16 mouse cellular contexts compared by ENCODE assay signal in the genomic region with DNA sequence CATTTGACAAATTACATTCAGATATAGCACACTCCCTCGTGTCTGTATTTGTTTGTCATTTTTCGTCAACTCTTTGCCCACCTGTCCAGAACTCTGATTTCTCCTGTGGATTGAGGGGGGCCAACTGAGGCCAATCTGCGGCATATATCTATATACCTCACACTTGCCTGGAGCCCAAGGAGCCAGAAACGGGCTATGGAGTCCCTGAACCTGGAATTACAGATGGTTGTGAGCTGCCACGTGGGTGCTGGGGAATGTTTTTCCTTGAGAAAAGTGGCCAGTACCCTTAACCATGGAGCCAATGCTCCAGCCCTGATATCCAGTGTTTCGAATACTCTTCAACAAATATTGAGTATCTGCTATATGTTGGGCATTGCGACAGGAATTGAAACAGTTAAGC. TPM values are rescaled to one million over a fixed set of nuclear protein-coding genes. Genes with fewer than 3 reads are reported as not detected.
A peak's percentile ranks its signal among the peaks of the same experiment; 100 is the strongest.
DNase-seq lines count a peak whose midpoint lies in the region.
"Had no signal": no experiment of that assay in that cellular context is flagged by ENCODE, and none has a peak within 500 bp of the region (broad histone marks: within the 10 kb centered on the region; RNA-seq: fewer than 3 reads in every experiment).

No protein-coding gene starts in this region.

- DNase-seq in heart, adult 11 months: peak; percentile 85
- no peak for DNase-seq in heart, postnatal 4 days
- peak; percentile 1 for DNase-seq in kidney, adult 11 months
- no peak for DNase-seq in kidney, postnatal 25 days
- DNase-seq: adrenal gland, adult 2 months; adrenal gland, postnatal 10 days; adrenal gland, postnatal 25 days; cerebellum, adult 11 months; cerebellum, adult 18-20 months; cerebellum, adult 8-10 months; cerebellum, adult 9-11 months; cerebellum, postnatal 14 days; cerebellum, postnatal 36 days; embryo, embryonic 11 days had no signal

RNA-seq across cellular contexts. Expression of gene Txndc2, which starts 31.0 kb away (rescaled TPM):
- under 1 TPM; 0.14 to 0.47 TPM for total RNA-seq in heart, postnatal 4 days (2021)
- total RNA-seq: common myeloid progenitor, adult 5-6 weeks; MEL had no signal

RNA-seq across cellular contexts. Expression of gene Vapa, which starts 59.6 kb away (rescaled TPM):
- 100 to 1,000 TPM; 109 to 111 TPM for total RNA-seq in heart, postnatal 4 days (2021)

Comparison
In these comparisons a context has a peak if more than half of its experiments do, and no peak if none do; other contexts are left out.
1. DNase-seq: peak in heart, adult 11 months (single experiment) and kidney, adult 11 months (single experiment); none in heart, postnatal 4 days (single experiment) and kidney, postnatal 25 days (0 of 2).